Mouse (Mus musculus) lung, adult 2 months (tissue): ENCODE measurements around the gene Rcor2.

Experiments
- CTCF ChIP-seq: fragments of 200-500 bp; IDR thresholded peaks from 2 replicates; pipeline ENCODE4 v1.5.1; 2011; ENCODE audit warnings: mild to moderate bottlenecking, low read length, control low read depth; ENCODE audit not compliant: insufficient read depth
- POLR2A ChIP-seq: fragments of 200-500 bp; IDR thresholded peaks from 2 replicates; pipeline ENCODE4 v1.6.1; 2011; ENCODE audit warnings: low read depth, mild to moderate bottlenecking, control low read depth, low read length, borderline replicate concordance; ENCODE audit errors: extremely low read depth

DNA sequence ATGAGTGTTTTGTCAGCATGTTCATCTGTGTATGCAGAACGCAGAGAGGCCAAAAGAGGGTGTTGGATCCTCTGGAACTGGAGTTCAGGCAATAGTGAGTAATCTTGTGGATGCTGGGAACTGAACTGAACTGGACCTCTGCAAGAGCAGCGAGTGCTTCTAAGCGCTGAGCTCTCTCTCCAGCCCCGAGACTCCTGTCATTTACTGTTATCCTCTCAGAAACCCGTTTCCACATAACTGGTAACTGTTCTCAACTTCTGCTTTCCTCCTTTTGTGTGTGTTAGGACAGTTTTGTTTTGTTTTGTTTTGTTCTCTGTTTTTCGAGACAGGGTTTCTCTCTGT is 49.2 kb upstream of the Rcor2 start:
- TF ChIP-seq POLR2A (no peak), CTCF (no peak)
